Mouse (Mus musculus): ENCODE measurements around the gene Man1c1. TPM values are rescaled to one million over a fixed set of nuclear protein-coding genes. Genes with fewer than 3 reads are reported as not detected.

Man1c1 gene
- total RNA-seq (2015; ENCODE audit: low replicate concordance) = 2.9 TPM in 2 replicates
- 1.0 and 1.8 TPM in 2 replicates for total RNA-seq (2017; ENCODE audit: low replicate concordance)

- ATAC-seq (replicated peaks; ENCODE audit: low FRiP score, poor library complexity, severe bottlenecking) = peak; percentile 92
These were observed at the start of gene Man1c1 for GRCm38 (mm10) chr4:134703835-134704546. TSS of gene Man1c1 (minus strand) at chr4:134704290.

DNA sequence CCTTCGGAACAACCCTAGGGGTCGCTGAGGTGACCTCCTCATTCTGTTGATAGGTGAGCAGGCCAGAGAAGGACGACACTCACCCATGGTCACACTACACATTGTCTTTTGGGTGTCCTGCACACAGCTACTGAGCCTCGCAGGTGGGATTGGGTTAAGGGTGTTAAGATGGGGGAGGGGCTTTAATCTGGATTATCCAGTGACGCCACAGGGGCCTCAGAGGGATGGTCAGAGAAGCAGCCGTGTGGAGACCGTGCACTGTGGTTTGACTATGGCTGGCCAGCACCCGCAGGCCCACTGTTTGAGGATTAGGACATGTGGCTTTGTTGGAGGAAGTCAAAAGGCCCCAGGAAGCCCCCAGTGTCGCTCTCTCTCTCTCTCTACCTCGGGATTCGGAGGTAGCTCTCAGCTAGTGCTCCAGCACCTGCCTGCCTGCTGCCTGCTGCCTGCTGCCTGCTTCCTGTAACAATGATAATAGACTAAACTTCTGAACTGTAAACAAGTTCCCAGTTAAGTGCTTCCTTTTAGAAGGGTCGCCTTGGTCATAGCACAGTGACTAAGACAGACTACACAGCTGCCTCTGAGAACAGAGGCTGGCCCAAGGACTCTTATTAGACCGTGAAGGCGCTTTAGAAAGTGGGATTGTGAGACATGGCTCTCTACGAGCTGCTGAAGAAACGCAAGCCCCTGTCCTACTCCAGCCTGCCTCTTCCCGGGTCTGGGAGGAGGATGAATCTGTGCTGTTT lies 49.6 kb upstream of the Man1c1 start:
- no peak for ATAC-seq (replicated peaks; ENCODE audit: low FRiP score, poor library complexity, severe bottlenecking)

GRCm38 (mm10) chr4:134752911-134753426 lies 48.9 kb upstream of the Man1c1 start:
- no peak for ATAC-seq (replicated peaks; ENCODE audit: low FRiP score, poor library complexity, severe bottlenecking)

GRCm38 (mm10) chr4:134751682-134752380 lies 47.7 kb upstream of the Man1c1 start:
- peak; percentile 78 for ATAC-seq (replicated peaks; ENCODE audit: low FRiP score, poor library complexity, severe bottlenecking)

- no peak for ATAC-seq (replicated peaks; ENCODE audit: low FRiP score, poor library complexity, severe bottlenecking)
These were observed 46.7 kb upstream of the Man1c1 start for GRCm38 (mm10) chr4:134750825-134751224.

DNA sequence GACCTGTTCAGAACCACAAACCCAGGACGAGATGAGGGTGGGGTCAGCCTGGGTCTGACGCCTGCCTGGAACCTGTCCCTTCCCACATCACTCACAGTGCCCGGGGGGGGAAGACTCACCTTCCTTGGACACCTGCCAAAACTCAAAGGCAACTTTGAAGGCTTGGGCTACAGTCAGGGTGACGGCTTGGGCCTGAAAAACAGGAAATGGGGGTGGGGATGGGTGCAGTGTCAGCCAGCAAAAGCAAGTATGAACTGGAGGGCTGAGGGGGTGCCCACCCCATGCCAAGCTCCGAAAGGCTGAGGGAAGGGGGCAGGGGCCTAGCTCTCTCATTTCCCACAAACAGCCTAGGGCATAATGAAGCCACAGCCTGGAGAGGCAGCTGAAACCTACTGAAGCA lies 46.2 kb upstream of the Man1c1 start:
- no peak for ATAC-seq (replicated peaks; ENCODE audit: low FRiP score, poor library complexity, severe bottlenecking)

DNA sequence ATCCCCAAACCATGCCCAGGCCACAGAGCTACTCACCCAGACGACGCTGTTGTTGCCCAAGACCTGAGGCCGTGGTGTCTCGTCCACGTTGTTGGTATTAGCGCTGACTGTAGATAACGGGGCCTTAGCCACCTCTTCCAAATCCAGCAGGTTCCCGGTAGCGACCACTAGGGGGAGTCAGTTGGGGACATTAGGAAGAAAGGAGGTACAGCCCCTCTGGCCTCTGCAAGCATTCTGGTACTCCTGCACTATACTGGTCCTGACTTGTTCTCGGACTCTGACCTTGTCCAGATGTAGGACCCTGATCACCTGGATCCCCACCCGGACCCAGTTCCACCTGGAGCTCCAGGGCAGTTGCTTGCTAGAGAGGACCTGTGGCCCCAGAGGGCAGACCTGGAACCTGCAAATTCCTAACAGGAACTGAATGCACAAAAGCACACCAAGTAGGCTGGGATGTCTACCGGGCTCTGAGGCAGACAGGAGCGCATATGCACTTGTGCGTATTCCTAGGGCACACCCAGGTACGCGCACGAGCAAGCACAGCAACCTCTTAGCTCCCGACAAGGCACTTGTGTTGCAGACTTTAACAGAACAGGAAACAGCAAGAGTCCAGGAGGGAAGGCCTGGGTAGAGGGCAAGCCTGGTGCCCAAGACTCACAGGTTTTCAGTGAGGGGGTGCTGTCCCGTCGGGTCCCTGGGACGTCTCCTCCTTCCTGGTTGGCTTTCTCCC lies 45.4 kb upstream of the Man1c1 start:
- ATAC-seq (replicated peaks; ENCODE audit: low FRiP score, poor library complexity, severe bottlenecking) = peak; percentile 65

DNA sequence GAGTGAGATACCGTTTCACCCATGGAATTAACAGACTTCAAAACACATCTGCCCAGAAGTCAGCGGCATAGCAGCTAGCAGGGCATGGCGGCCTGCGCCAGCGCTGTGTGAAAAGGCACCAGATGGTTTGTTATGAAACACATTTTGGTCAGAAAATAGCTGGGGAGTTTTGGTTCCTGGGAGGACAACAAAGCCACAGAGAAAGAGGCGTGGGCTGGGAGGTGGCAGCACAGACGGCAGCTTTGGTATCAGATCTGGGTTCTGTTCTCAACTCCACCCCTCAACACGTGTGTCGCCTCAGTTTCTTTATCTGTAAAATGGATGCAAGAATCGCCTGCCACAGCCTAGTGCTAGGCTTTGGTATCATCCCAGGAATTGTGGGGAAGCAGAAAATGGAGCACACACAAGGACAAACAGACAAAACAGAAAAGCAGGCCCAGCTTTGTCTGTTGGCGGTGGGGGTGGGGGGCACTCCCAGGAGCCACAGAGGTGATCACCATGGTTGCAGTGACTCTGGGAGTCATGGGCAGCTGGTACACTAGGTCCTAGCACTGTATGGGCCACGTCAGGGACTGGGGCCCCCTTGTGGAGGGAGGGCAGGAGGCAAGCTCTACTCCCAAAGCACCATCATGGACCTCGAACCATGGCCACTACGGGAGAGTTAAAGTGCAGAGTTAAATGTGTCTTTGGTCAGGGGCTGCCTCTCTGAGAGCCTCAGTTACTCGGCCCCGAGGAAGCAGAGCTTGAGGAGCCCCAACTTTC lies 42.0 kb upstream of the Man1c1 start:
- ATAC-seq (replicated peaks; ENCODE audit: low FRiP score, poor library complexity, severe bottlenecking) = no peak

DNA sequence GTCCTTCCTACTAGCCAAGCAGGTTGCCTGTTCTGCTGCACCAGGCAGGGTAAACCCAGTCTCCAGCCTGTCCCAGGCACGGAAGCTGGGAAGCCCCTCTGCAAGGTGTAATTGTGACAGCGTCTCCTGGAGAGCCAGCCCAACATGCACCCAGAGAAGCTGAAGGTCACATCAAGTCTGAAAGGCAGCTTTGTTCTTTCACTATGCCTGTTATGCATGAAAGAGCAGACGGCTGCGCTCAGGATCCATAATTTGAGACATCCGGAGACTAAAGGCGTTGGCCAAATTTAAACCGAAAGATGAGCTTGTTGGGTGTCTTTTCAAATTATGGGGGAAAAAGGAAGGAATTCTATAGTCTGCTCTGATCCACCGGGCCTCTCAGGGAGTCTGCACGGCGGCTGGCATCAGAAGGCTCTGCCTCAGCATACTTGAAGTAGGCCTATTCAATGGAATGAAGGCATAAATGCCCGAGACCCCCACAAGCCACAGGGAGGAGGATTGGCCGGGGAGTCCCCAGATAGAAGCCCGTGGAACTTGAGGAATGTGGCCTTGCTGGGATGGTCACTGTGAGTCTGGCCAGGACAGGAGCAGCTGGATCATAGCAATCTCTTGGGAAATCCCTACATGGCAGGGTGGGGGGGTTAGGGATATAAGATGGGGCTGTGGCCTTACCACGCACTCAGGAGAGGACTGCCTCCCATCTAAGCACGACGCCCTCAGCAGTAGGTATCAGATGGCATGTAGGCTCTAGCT lies 40.0 kb upstream of the Man1c1 start:
- ATAC-seq (replicated peaks; ENCODE audit: low FRiP score, poor library complexity, severe bottlenecking) = no peak

- no peak for ATAC-seq (replicated peaks; ENCODE audit: low FRiP score, poor library complexity, severe bottlenecking)
These were observed 37.9 kb upstream of the Man1c1 start for GRCm38 (mm10) chr4:134741949-134742348.

DNA sequence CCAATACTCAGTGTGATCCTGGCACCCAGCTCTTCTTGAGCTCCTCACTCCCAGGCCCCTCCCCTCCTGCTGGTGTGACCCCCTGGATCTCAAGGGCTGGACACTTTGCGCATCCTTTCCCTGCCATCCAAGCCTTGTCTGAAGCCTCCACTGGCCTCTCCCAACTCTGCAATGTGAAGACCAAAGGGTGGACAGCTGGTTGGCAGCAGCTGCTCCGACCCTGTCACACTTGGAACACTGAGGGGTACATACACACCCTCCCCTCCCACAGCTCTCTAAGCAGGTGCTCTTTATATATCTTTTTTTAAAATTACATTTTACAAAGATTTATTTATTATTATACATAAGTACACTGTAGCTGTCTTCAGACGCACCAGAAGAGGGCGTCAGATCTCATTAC lies 36.1 kb upstream of the Man1c1 start:
- no peak for ATAC-seq (replicated peaks; ENCODE audit: low FRiP score, poor library complexity, severe bottlenecking)

- ATAC-seq (replicated peaks; ENCODE audit: low FRiP score, poor library complexity, severe bottlenecking) = no peak
These were observed 35.4 kb upstream of the Man1c1 start for GRCm38 (mm10) chr4:134739530-134739929.

DNA sequence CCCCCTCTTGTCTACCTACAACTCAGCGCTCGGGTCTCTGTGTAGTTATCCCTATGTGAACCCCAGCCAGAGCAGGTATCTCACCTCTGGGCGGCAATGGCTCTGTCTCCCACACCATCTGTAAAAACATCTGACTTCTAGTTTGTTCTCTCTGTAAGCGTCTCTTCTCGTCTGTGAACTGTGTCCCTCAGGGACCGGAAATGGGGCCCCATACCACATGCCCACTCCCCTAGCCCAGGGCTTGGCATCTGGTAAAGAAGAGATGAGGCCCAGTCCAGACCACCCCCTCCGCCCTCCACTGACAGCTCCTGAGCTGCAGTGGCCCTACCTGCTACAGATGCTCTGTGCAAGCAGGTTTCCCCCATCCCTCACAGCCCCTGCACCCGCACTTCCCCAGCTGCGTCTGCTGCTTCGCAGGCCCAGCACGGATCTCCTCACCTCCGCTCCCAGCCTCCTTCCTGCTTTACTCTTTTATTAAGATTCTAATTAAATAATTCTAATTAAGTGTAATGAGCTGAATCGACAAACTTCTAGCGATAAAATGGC lies 33.3 kb upstream of the Man1c1 start:
- ATAC-seq (replicated peaks; ENCODE audit: low FRiP score, poor library complexity, severe bottlenecking) = no peak

DNA sequence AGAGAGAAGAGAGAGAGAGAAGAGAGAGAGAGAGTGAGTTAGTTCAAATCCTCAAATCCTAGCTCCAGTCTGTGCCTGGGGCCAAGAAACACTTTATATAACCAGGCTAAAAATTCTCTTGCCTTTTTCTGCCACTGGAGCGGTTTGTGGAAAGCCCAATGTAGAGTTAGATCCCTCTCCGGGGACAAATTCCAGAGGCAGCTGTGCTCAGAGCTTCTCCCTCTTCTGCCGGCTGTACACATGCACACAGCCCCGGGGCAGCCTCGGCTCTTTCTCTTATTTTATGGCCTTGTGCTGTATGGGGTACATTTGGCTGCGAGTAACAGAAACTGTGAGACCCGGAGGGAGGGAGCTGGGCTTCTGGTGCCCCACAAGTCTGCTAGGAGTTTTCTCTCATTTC lies 32.1 kb upstream of the Man1c1 start:
- ATAC-seq (replicated peaks; ENCODE audit: low FRiP score, poor library complexity, severe bottlenecking) = no peak

DNA sequence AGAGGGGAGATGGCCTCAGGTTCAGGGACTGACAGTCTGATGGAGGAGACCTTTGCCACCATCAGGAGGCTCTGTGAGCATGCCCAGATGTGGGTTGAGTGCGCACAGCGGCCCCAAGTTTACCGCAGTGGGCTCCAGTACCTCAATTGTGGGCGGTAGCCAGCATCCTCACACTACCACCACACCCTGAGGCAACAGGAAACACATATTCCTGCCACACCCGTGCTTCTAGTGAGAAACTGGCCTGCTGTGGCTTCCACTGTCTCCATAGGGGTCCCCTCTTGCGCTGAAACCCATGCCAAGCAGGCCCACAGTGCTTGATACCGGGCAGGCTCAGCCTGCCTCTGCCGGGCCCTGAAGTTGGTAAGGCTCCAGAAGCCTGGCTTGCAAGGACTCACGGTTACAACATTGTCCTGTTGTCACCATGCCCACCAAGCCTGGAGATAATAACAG lies 30.6 kb upstream of the Man1c1 start:
- ATAC-seq (replicated peaks; ENCODE audit: low FRiP score, poor library complexity, severe bottlenecking) = peak; percentile 62

DNA sequence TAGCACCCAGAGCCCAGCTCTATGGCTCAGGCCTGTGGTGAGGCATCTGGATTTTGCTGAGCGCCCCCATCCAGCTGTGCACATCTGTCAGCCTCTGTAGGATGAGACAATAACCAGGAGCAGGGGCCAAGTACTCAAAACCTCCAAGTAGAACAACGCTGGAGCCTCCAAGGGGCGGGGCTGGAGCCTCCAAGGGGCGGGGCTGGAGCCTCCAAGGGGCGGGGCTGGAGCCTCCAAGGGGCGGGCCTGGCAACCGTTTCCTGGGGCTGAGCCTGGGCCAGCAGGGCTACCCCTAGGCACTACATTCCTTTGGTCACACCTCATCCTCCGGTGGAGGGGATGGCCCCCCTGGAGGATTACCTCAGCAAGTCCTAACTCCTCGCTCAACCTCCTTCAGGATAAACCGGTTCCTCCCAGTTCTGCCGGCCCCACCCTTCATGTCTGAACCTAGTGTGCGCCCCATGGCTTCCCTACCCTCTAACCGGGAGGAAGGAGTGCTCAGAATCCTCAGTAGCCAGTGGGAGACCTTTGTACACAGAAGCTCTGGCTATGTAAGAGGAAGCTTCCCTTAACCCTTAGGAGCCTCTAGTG lies 30.0 kb upstream of the Man1c1 start:
- ATAC-seq (replicated peaks; ENCODE audit: low FRiP score, poor library complexity, severe bottlenecking) = peak; percentile 62

GRCm38 (mm10) chr4:134733371-134733770 lies 29.3 kb upstream of the Man1c1 start:
- no peak for ATAC-seq (replicated peaks; ENCODE audit: low FRiP score, poor library complexity, severe bottlenecking)

GRCm38 (mm10) chr4:134730106-134730505 lies 26.0 kb upstream of the Man1c1 start:
- no peak for ATAC-seq (replicated peaks; ENCODE audit: low FRiP score, poor library complexity, severe bottlenecking)

Measured in erythroid progenitor cell, adult 5-6 weeks (primary cell).